Mouse (Mus musculus): ENCODE results near the gene Grid1.

DNA sequence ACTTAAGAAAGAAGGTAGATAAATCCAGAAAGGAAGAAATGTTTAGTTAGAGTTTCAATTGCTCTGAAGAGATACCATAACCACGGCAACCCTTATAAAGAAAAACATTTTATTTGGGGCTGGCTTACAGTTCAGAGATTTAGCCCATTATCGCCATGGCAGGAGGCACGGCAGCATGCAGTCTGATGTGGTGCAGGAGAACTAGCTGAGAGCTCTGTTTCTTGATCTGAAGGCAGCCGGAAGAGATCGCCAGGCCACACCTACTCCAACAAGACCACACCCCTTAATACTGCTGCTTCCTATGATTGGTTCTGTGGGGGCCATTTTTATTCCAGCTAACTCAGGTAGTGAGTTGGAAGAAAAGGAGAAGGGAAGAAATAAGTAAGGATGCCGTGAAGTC, 45.7 kb upstream of the Grid1 start:
- TF ChIP-seq CTCF (IDR thresholded peaks at IDR 0.05; ENCODE audit: borderline replicate concordance, insufficient read depth, low read length) = no peak
- TF ChIP-seq POLR2A (IDR thresholded peaks at IDR 0.05; ENCODE audit: low read depth, low read length) = no peak

Measured in embryonic fibroblast, embryonic 13.5 days (primary cell).